In genomic region chr9:86449581-86449980, GRCm38 (mm10) we compare ENCODE assay signal across 8 mouse cellular contexts. TPM values are rescaled to one million over a fixed set of nuclear protein-coding genes. Genes with fewer than 3 reads are reported as not detected.
DNase-seq lines count a peak whose midpoint lies in the region; ATAC-seq and TF ChIP-seq lines count a peak whose summit lies in the region.

No protein-coding gene starts in this region.

- H3K4me2 ChIP-seq in kidney, embryonic 15.5 days, result 0 out of 2 replicates have a peak overlapping the region, but pooled peaks have one; percentile 27
- no peak overlapping the region for H3K4me2 ChIP-seq in liver, postnatal 0 days (ENCODE audit: low read depth, low read length)
- no peak overlapping the region for H3K4me2 ChIP-seq in neural tube, embryonic 14.5 days (ENCODE audit: low read depth, low read length)

- no peak for TF ChIP-seq EP300 in liver, postnatal 0 days (IDR thresholded peaks at IDR 0.05; ENCODE audit: low read depth)

- no peaks in the 10 kb centered on the region for H3K9me3 ChIP-seq in heart, embryonic 10.5 days
- H3K9me3 ChIP-seq in kidney, embryonic 15.5 days (replicated peaks), result no peaks in the 10 kb centered on the region
- H3K9me3 ChIP-seq in liver, postnatal 0 days (ENCODE audit: low read length), result no peaks in the 10 kb centered on the region
- H3K9me3 ChIP-seq in neural tube, embryonic 14.5 days (ENCODE audit: control insufficient read depth, low read length), result no peaks in the 10 kb centered on the region

- H3K9ac ChIP-seq in kidney, embryonic 15.5 days, result no peak overlapping the region
- no peak overlapping the region for H3K9ac ChIP-seq in liver, postnatal 0 days (replicated peaks)
- no peak overlapping the region for H3K9ac ChIP-seq in neural tube, embryonic 14.5 days (replicated peaks; ENCODE audit: low read depth, low read length)

- H3K27ac ChIP-seq in bone marrow, adult 2 months (ENCODE audit: control insufficient read depth, insufficient read depth, low read depth, low read length, poor library complexity), result no peak overlapping the region
- no peak overlapping the region for H3K27ac ChIP-seq in embryonic fibroblast, embryonic 13.5 days (ENCODE audit: insufficient read depth, low read length)
- no peak overlapping the region for H3K27ac ChIP-seq in heart, embryonic 10.5 days
- H3K27ac ChIP-seq in kidney, embryonic 15.5 days, result no peak overlapping the region
- H3K27ac ChIP-seq in liver, postnatal 0 days (ENCODE audit: low read depth), result no peak overlapping the region
- no peak overlapping the region for H3K27ac ChIP-seq in neural tube, embryonic 14.5 days (ENCODE audit: low read depth, low read length)

- peak; percentile 73 for ATAC-seq in kidney, embryonic 15.5 days (replicated peaks; ENCODE audit: low FRiP score)
- ATAC-seq in liver, postnatal 0 days, result peak; percentile 72
- peak; percentile 80 for ATAC-seq in neural tube, embryonic 14.5 days (ENCODE audit: low read depth)

- TF ChIP-seq CTCF in bone marrow, adult 2 months (IDR thresholded peaks at IDR 0.05; ENCODE audit: control insufficient read depth, insufficient read depth, low read length), result peak; percentile 96
- TF ChIP-seq CTCF in embryonic fibroblast, embryonic 13.5 days (IDR thresholded peaks at IDR 0.05; ENCODE audit: borderline replicate concordance, insufficient read depth, low read length), result peak; percentile 91
- TF ChIP-seq CTCF in liver, postnatal 0 days (IDR thresholded peaks at IDR 0.05; ENCODE audit: low read depth), result peak; percentile 97

- H3K27me3 ChIP-seq in heart, embryonic 10.5 days (ENCODE audit: insufficient read depth, poor library complexity, severe bottlenecking), result peaks cover 5% of the 10 kb centered on the region; the same call in 1 of the 2 replicates
- no peaks in the 10 kb centered on the region for H3K27me3 ChIP-seq in kidney, embryonic 15.5 days
- no peaks in the 10 kb centered on the region for H3K27me3 ChIP-seq in liver, postnatal 0 days (ENCODE audit: insufficient read depth, low read length)
- H3K27me3 ChIP-seq in neural tube, embryonic 14.5 days (ENCODE audit: control insufficient read depth, insufficient read depth, low read length), result no peaks in the 10 kb centered on the region

- DNase-seq in CD4-positive, CD25-positive, alpha-beta regulatory T cell, adult 2 months (ENCODE audit: low read depth, low spot score), result peak; percentile 82
- peak; percentile 78 for DNase-seq in heart, embryonic 10.5 days (ENCODE audit: low spot score)
- DNase-seq in liver, postnatal 0 days, result peak; percentile 82
- peak; percentile 87 for DNase-seq in testis, postnatal 10 days (ENCODE audit: low spot score)

- no peaks in the 10 kb centered on the region for H3K4me1 ChIP-seq in bone marrow, adult 2 months (ENCODE audit: control insufficient read depth, insufficient read depth, low read length)
- peaks cover 6% of the 10 kb centered on the region for H3K4me1 ChIP-seq in embryonic fibroblast, embryonic 13.5 days (ENCODE audit: control insufficient read depth, insufficient read depth, low read length)
- 0 out of 2 replicates have a peak, but pooled peaks cover 2% of the 10 kb centered on the region for H3K4me1 ChIP-seq in heart, embryonic 10.5 days
- peaks cover 13% of the 10 kb centered on the region for H3K4me1 ChIP-seq in kidney, embryonic 15.5 days
- 0 out of 2 replicates have a peak, but pooled peaks cover 2% of the 10 kb centered on the region for H3K4me1 ChIP-seq in liver, postnatal 0 days (ENCODE audit: insufficient read depth)
- no peaks in the 10 kb centered on the region for H3K4me1 ChIP-seq in neural tube, embryonic 14.5 days (ENCODE audit: control insufficient read depth, insufficient read depth, low read length)

- no peak for TF ChIP-seq POLR2A in bone marrow, adult 2 months (IDR thresholded peaks at IDR 0.05; ENCODE audit: borderline replicate concordance, control insufficient read depth, low read depth, low read length)
- TF ChIP-seq POLR2A in embryonic fibroblast, embryonic 13.5 days (IDR thresholded peaks at IDR 0.05; ENCODE audit: low read depth, low read length), result no peak

- 15% methylated on average over 11 of the region's 11 CpGs for WGBS in bone marrow, adult 2 months
- WGBS in heart, embryonic 10.5 days, result 8% methylated on average over 11 of the region's 11 CpGs
- 4% methylated on average over 11 of the region's 11 CpGs for WGBS in kidney, embryonic 15.5 days
- 7% methylated on average over 11 of the region's 11 CpGs for WGBS in liver, postnatal 0 days (ENCODE audit: insufficient replicate concordance)
- 6% methylated on average over 11 of the region's 11 CpGs for WGBS in neural tube, embryonic 14.5 days

- H3K4me3 ChIP-seq in bone marrow, adult 2 months (replicated peaks; ENCODE audit: control insufficient read depth, low read depth, low read length), result no peak overlapping the region
- no peak overlapping the region for H3K4me3 ChIP-seq in embryonic fibroblast, embryonic 13.5 days (ENCODE audit: insufficient read depth, low read length)
- no peak overlapping the region for H3K4me3 ChIP-seq in heart, embryonic 10.5 days
- no peak overlapping the region for H3K4me3 ChIP-seq in kidney, embryonic 15.5 days (replicated peaks)
- H3K4me3 ChIP-seq in liver, postnatal 0 days (ENCODE audit: low read depth, low read length), result no peak overlapping the region
- no peak overlapping the region for H3K4me3 ChIP-seq in neural tube, embryonic 14.5 days (ENCODE audit: low read depth, low read length)

- H3K36me3 ChIP-seq in heart, embryonic 10.5 days, result 0 out of 2 replicates have a peak, but pooled peaks cover 3% of the 10 kb centered on the region
- H3K36me3 ChIP-seq in kidney, embryonic 15.5 days, result no peaks in the 10 kb centered on the region
- no peaks in the 10 kb centered on the region for H3K36me3 ChIP-seq in liver, postnatal 0 days (replicated peaks; ENCODE audit: insufficient read depth, low read length)
- no peaks in the 10 kb centered on the region for H3K36me3 ChIP-seq in neural tube, embryonic 14.5 days (ENCODE audit: control insufficient read depth, insufficient read depth, low read length)

RNA-seq across cellular contexts. Expression of gene Ube2cbp, which starts 15.2 kb away (rescaled TPM):
- not detected in 2 replicates for polyA plus RNA-seq in bone marrow, adult 2 months (2011; ENCODE audit: insufficient read depth, insufficient read length, low replicate concordance, missing spikeins)
- 1.1 and 1.8 TPM in 2 replicates for polyA plus RNA-seq in embryonic fibroblast, embryonic 13.5 days (2011; ENCODE audit: insufficient read length, low read depth, missing spikeins)
- polyA plus RNA-seq in heart, embryonic 10.5 days (2016; fragmentation: Nextera tagmentation; extraction: Ambion mirVana), result 5.1 and 6.3 TPM in 2 replicates
- polyA plus RNA-seq in kidney, embryonic 15.5 days (2015; fragmentation: Nextera tagmentation; extraction: Ambion mirVana), result 8.8 and 9.0 TPM in 2 replicates
- polyA plus RNA-seq in liver, postnatal 0 days (2015; fragmentation: Nextera tagmentation; extraction: Ambion mirVana), result 2.5 and 3.2 TPM in 2 replicates
- polyA plus RNA-seq in neural tube, embryonic 14.5 days (2014; fragmentation: Nextera tagmentation; extraction: Ambion mirVana), result 8.9 and 9.5 TPM in 2 replicates

RNA-seq across cellular contexts. Expression of gene Dop1a, which starts 17.4 kb away (rescaled TPM):
- polyA plus RNA-seq in bone marrow, adult 2 months (2011; ENCODE audit: insufficient read depth, insufficient read length, low replicate concordance, missing spikeins), result 7.1 and 15.5 TPM in 2 replicates
- 24.9 and 27.5 TPM in 2 replicates for polyA plus RNA-seq in embryonic fibroblast, embryonic 13.5 days (2011; ENCODE audit: insufficient read length, low read depth, missing spikeins)
- 9.3 and 9.6 TPM in 2 replicates for polyA plus RNA-seq in heart, embryonic 10.5 days (2016; fragmentation: Nextera tagmentation; extraction: Ambion mirVana)
- polyA plus RNA-seq in kidney, embryonic 15.5 days (2015; fragmentation: Nextera tagmentation; extraction: Ambion mirVana), result 9.9 and 13.0 TPM in 2 replicates
- 4.7 and 4.9 TPM in 2 replicates for polyA plus RNA-seq in liver, postnatal 0 days (2015; fragmentation: Nextera tagmentation; extraction: Ambion mirVana)
- polyA plus RNA-seq in neural tube, embryonic 14.5 days (2014; fragmentation: Nextera tagmentation; extraction: Ambion mirVana), result 49.4 and 71.6 TPM in 2 replicates
